Mouse (Mus musculus): ENCODE data around the gene Eng. TPM values are rescaled to one million over a fixed set of nuclear protein-coding genes. Genes with fewer than 3 reads are reported as not detected.
A peak's percentile ranks its signal among the peaks of the same experiment; 100 is the strongest.

The Eng gene
- total and polyA plus RNA-seq, 3 experiments = 0.08 to 0.47 (median 0.13) TPM

DNA sequence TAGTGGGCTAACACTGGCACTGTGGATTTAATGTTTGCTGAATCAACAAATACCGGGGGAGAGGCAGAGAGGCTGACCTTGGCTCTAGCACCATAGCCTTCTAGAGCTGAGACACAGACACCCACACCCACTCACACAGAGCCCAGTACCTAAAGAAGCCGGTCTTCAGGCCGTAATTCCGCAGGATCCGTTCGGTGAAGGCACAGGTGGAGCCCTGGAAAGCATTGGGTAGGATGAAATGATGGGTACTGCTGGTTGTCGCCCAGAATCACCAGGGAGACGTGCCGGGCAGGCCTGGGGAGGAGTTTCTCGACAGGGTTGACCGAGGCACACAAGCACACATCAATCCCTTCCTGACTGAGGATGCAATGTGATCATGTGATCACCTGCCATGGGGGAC is 44.6 kb downstream of the Eng start:
- peaks cover 31 to 54% of the 10 kb centered on the region in 2 experiments for H3K36me3 ChIP-seq (replicated peaks in 1 of 2; ENCODE audit: control insufficient read depth in 1 of 2, insufficient read depth in 1 of 2, low read length in 1 of 2)
- H3K4me1 ChIP-seq (ENCODE audit: control insufficient read depth in 1 of 2, insufficient read depth in 2 of 2) = peaks cover 11 to 38% of the 10 kb centered on the region in 2 experiments
- no peak overlapping the region; the same call in 1 of the 2 replicates for H3K27ac ChIP-seq (ENCODE audit: insufficient read depth, low read depth)
- H3K9ac ChIP-seq (ENCODE audit: insufficient read depth, low read depth) = no peak overlapping the region
- no peak for DNase-seq (ENCODE audit: extremely low read depth)
- in situ Hi-C loops (cut with MboI; ENCODE audit: low pct_ligation_motif_present, low pct_unique_long_range_greater_than_20kb, low sequenced_read_pairs) = no loop called here
- H3K27me3 ChIP-seq (replicated peaks) = no peaks in the 10 kb centered on the region
- TF ChIP-seq HCFC1 (IDR thresholded peaks at IDR 0.05; ENCODE audit: low read depth, low read length) (no peak), PAX5 (IDR thresholded peaks at IDR 0.05; ENCODE audit: low read length) (no peak), ELF1 (IDR thresholded peaks at IDR 0.05; ENCODE audit: low read depth, low read length) (no peak), POLR2A (IDR thresholded peaks at IDR 0.05; ENCODE audit: low read depth, low read length) (no peak), CTCF (conservative IDR thresholded peaks at IDR 0.05 in 1 of 2, IDR thresholded peaks at IDR 0.05 in 1 of 2; ENCODE audit: low read depth in 2 of 2, low read length in 2 of 2) (no peak), ZC3H11A (IDR thresholded peaks at IDR 0.05; ENCODE audit: low read depth, low read length) (no peak), POLR2AphosphoS2 (IDR thresholded peaks at IDR 0.05; ENCODE audit: low read depth, low read length) (no peak), CHD2 (IDR thresholded peaks at IDR 0.05; ENCODE audit: low read length) (no peak), TCF12 (IDR thresholded peaks at IDR 0.05; ENCODE audit: low read depth, low read length) (no peak), JUND (conservative IDR thresholded peaks at IDR 0.05; ENCODE audit: low read depth, low read length) (no peak), MAFK (IDR thresholded peaks at IDR 0.05; ENCODE audit: insufficient replicate concordance, low read length) (no peak), NELFE (IDR thresholded peaks at IDR 0.05; ENCODE audit: low read depth, low read length) (no peak), KAT2A (IDR thresholded peaks at IDR 0.05; ENCODE audit: insufficient replicate concordance, low read length) (no peak), RCOR1 (conservative IDR thresholded peaks at IDR 0.05; ENCODE audit: low read depth, low read length) (no peak), SIN3A (IDR thresholded peaks at IDR 0.05; ENCODE audit: low read length) (no peak), MAZ (IDR thresholded peaks at IDR 0.05; ENCODE audit: low read depth, low read length) (no peak), TBP (conservative IDR thresholded peaks at IDR 0.05; ENCODE audit: low read depth, low read length) (no peak), NRF1 (IDR thresholded peaks at IDR 0.05; ENCODE audit: low read depth, low read length) (no peak), RAD21 (IDR thresholded peaks at IDR 0.05; ENCODE audit: low read depth, low read length) (no peak)
- H3K4me2 ChIP-seq (ENCODE audit: insufficient read depth, low read depth, poor library complexity, severe bottlenecking) = no peak overlapping the region
- H3K79me2 ChIP-seq (replicated peaks; ENCODE audit: control insufficient read depth, extremely low read depth, insufficient read depth, poor library complexity, severe bottlenecking) = peaks cover 11% of the 10 kb centered on the region; the same call in 1 of the 2 replicates
- H3K4me3 ChIP-seq (replicated peaks in 1 of 3; ENCODE audit: low read depth in 2 of 3, low read length in 2 of 3, poor library complexity in 1 of 3) = no peak overlapping the region
- dilution Hi-C loops (cut with MboI; ENCODE audit: extremely low pct_ligation_motif_present, extremely low pct_unique_long_range_greater_than_20kb, low sequenced_read_pairs) = no loop called here
- no peaks in the 10 kb centered on the region for H3K9me3 ChIP-seq (replicated peaks; ENCODE audit: low read length)

DNA sequence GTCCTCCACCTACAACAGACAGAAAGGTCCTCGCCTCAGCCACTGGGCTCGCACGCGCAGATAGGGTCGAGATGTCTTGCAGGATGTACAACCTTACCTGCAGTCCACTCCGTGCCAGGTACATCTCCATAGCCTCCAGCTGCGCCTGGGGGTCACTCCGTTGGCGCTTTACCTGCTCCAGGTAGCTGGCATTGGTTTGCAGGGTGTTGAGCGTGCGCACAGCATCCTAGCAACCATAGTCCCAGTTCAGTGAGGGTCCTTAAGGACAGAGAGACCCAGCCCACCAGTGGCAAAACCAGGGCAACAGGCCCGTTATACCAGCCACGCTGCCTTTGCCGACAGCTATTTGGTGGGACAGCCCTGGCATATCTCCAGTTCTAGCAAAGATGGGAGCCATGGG is 46.1 kb downstream of the Eng start:
- TF ChIP-seq EP300 (IDR thresholded peaks at IDR 0.05; ENCODE audit: low read length) (no peak), POLR2AphosphoS2 (IDR thresholded peaks at IDR 0.05; ENCODE audit: low read depth, low read length) (no peak), MYC (IDR thresholded peaks at IDR 0.05; ENCODE audit: low read depth, low read length) (no peak), ZNF384 (IDR thresholded peaks at IDR 0.05; ENCODE audit: low read depth, low read length) (no peak), MAFK (IDR thresholded peaks at IDR 0.05; ENCODE audit: insufficient replicate concordance, low read length) (no peak), NRF1 (IDR thresholded peaks at IDR 0.05; ENCODE audit: low read depth, low read length) (no peak), TCF12 (IDR thresholded peaks at IDR 0.05; ENCODE audit: low read depth, low read length) (no peak), MAX (IDR thresholded peaks at IDR 0.05; ENCODE audit: low read length) (no peak), MEF2A (IDR thresholded peaks at IDR 0.05; ENCODE audit: borderline replicate concordance, low read depth, low read length) (no peak), USF1 (IDR thresholded peaks at IDR 0.05; ENCODE audit: low read depth, low read length) (no peak), ZC3H11A (IDR thresholded peaks at IDR 0.05; ENCODE audit: low read depth, low read length) (no peak), SIN3A (IDR thresholded peaks at IDR 0.05; ENCODE audit: low read length) (no peak), MXI1 (IDR thresholded peaks at IDR 0.05; ENCODE audit: low read depth, low read length) (no peak), UBTF (IDR thresholded peaks at IDR 0.05; ENCODE audit: low read depth, low read length) (no peak), CTCF (conservative IDR thresholded peaks at IDR 0.05 in 1 of 2, IDR thresholded peaks at IDR 0.05 in 1 of 2; ENCODE audit: low read depth in 2 of 2, low read length in 2 of 2) (no peak), ZMIZ1 (IDR thresholded peaks at IDR 0.05; ENCODE audit: low read depth, low read length) (no peak), MAZ (IDR thresholded peaks at IDR 0.05; ENCODE audit: low read depth, low read length) (no peak)
- Histone ChIP-seq H3K4me2 (ENCODE audit: insufficient read depth, low read depth, poor library complexity, severe bottlenecking) (peak overlapping the region; percentile 93; the same call in 1 of the 2 replicates), H3K9ac (ENCODE audit: insufficient read depth, low read depth) (0 out of 2 replicates have a peak overlapping the region, but pooled peaks have one; percentile 64), H3K4me3 (replicated peaks in 1 of 3; ENCODE audit: low read depth in 2 of 3, low read length in 2 of 3, poor library complexity in 1 of 3) (peak overlapping the region in 2 of 3 experiments; percentile 9 to 98), H3K27ac (ENCODE audit: insufficient read depth, low read depth) (no peak overlapping the region), H3K79me2 (replicated peaks; ENCODE audit: control insufficient read depth, extremely low read depth, insufficient read depth, poor library complexity, severe bottlenecking) (peaks cover 11% of the 10 kb centered on the region; the same call in 1 of the 2 replicates), H3K4me1 (ENCODE audit: control insufficient read depth in 1 of 2, insufficient read depth in 2 of 2) (peaks cover 11 to 44% of the 10 kb centered on the region in 2 experiments), H3K27me3 (replicated peaks) (no peaks in the 10 kb centered on the region), H3K9me3 (replicated peaks; ENCODE audit: low read length) (no peaks in the 10 kb centered on the region), H3K36me3 (replicated peaks in 1 of 2; ENCODE audit: control insufficient read depth in 1 of 2, insufficient read depth in 1 of 2, low read length in 1 of 2) (peaks cover 17 to 40% of the 10 kb centered on the region in 2 experiments)
- in situ Hi-C loops (cut with MboI; ENCODE audit: low pct_ligation_motif_present, low pct_unique_long_range_greater_than_20kb, low sequenced_read_pairs) = no loop called here
- dilution Hi-C loops (cut with MboI; ENCODE audit: extremely low pct_ligation_motif_present, extremely low pct_unique_long_range_greater_than_20kb, low sequenced_read_pairs) = no loop called here
- no peak for DNase-seq (ENCODE audit: extremely low read depth)
